Mouse (Mus musculus): ENCODE data around the gene Nbeal2.

The Nbeal2 gene

DNA sequence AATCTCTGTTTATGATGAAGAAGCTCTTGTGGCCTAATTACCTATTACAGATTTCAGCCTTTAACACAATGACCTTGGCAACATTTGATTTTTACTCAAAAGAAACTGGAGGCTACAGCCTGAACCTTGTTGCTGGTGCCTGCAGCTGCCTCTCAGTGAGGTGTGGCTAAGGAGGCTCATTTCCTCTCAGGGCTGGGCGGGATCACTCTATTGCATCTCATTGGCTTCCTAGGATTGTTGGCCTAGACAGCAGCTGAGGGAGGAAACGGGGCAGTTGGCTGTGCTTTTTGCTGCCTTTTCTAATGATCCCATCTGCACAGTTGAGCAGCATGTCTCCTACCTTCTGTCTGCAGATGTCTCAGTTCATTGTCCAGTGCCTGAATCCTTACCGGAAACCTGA is 36.9 kb downstream of the Nbeal2 start:
- no peak for DNase-seq (ENCODE audit: low read depth, low spot score)

DNA sequence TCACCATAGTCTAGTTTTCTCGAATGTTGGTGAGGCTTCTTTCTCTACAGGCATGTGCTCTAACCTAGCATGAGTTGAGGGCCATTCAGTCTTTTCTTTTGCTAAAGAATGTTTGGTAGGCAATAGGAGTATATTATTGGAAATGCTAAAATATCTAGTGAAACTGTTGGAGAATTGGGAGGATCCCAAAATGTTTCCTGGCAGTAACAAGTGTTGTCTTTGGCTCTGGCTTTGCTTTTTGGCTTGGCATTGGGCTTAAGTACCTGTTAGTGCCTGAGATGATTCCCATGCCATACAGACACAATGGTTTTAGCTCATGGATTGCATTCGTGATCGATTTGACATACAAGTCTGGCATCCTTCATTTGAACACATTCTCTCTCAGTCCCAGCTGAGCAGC is 42.5 kb downstream of the Nbeal2 start:
- DNase-seq (ENCODE audit: low read depth, low spot score), result no peak

DNA sequence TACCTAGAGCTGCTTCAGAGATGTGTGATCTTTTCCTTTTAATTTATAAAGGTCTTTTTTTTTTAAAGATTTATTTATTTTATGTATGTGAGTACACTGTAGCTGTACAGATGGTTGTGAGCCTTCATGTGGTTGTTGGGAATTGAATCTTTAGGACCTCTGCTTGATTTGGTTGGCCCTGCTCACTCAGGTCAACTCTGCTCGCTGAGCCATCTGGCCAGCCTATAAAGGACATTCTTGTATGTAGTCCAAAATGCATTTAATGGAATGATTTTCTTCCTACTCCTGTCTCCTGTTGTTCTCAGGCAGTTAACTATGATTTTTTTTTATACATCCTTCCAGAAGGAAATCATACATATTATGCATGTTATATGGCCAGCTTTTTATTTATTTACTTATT is 70.4 kb downstream of the Nbeal2 start:
- no peak for DNase-seq (ENCODE audit: low read depth, low spot score)

DNA sequence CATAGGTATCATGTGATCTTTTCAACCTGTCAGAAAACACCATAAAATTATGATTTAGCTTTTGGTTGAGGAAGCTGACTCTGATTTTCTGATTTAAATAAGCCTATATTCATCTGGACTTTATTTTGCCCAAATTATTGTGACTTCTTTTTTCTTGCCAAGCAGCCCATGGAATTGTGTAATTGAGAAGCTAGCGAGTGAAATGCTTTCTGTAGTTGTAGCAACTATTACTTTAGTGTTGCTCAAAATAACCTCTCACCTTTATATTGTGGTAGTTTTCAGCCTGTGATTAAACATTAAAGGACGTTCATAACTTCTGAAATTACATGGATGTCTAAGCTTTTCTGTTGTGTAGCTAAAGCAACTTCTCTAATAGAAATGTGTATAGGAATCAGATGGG is 71.8 kb downstream of the Nbeal2 start:
- DNase-seq (ENCODE audit: low read depth, low spot score), result no peak

Data from mesoderm, embryonic 11.5 days (tissue).